Mouse (Mus musculus): ENCODE results near the gene Trim27.

Trim27 gene

GRCm38 (mm10) chr13:21221656-21222462 is 42.6 kb downstream of the Trim27 start:
- TF ChIP-seq NANOG (IDR thresholded peaks at IDR 0.05; ENCODE audit: borderline replicate concordance, low read length) = no peak
- TF ChIP-seq POU5F1 (IDR thresholded peaks at IDR 0.05; ENCODE audit: borderline replicate concordance, low read length) = no peak
- no peak for TF ChIP-seq CTCF (conservative IDR thresholded peaks at IDR 0.05; ENCODE audit: low read length)
- Histone ChIP-seq H3K4me3 (replicated peaks; ENCODE audit: low read length) (peak overlapping the region; percentile 81), H3K36me3 (ENCODE audit: insufficient read depth, low read length) (no peaks in the 10 kb centered on the region), H3K9me3 (ENCODE audit: low read length) (no peaks in the 10 kb centered on the region), H3K4me1 (replicated peaks; ENCODE audit: low read depth, low read length) (peaks cover 62% of the 10 kb centered on the region), H3K27me3 (ENCODE audit: insufficient read depth, low read length) (no peaks in the 10 kb centered on the region)

GRCm38 (mm10) chr13:21222463-21223022 is 43.3 kb downstream of the Trim27 start:
- H3K36me3 ChIP-seq (ENCODE audit: insufficient read depth, low read length) = no peaks in the 10 kb centered on the region
- peaks cover 67% of the 10 kb centered on the region for H3K4me1 ChIP-seq (replicated peaks; ENCODE audit: low read depth, low read length)
- peak overlapping the region; percentile 81 for H3K4me3 ChIP-seq (replicated peaks; ENCODE audit: low read length)
- TF ChIP-seq CTCF (conservative IDR thresholded peaks at IDR 0.05; ENCODE audit: low read length) = no peak
- no peak for TF ChIP-seq POU5F1 (IDR thresholded peaks at IDR 0.05; ENCODE audit: borderline replicate concordance, low read length)
- TF ChIP-seq NANOG (IDR thresholded peaks at IDR 0.05; ENCODE audit: borderline replicate concordance, low read length) = no peak
- no peaks in the 10 kb centered on the region for H3K9me3 ChIP-seq (ENCODE audit: low read length)
- H3K27me3 ChIP-seq (ENCODE audit: insufficient read depth, low read length) = no peaks in the 10 kb centered on the region

DNA sequence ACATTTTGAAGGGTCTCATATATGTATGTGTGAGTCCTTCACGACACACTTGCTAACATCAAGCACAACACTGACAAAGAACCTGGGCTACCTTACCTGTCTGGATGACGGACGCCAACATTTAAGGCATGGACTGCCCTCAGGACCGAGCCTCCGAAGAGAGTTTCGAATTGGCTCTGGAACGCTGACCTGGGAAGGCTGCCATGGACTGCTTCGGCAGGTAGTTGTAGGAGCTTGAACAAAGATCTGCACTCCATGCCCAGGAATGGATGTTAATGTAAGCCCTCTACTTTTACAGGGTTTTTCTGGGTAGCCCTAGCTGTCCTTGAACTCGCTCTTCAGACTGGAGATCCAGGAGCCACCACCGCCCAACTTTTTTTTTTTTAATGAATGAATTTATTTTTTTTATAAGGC is 44.0 kb downstream of the Trim27 start:
- H3K36me3 ChIP-seq (ENCODE audit: insufficient read depth, low read length) = no peaks in the 10 kb centered on the region
- H3K4me3 ChIP-seq (replicated peaks; ENCODE audit: low read length) = peak overlapping the region; percentile 81
- peaks cover 2% of the 10 kb centered on the region; the same call in 1 of the 2 replicates for H3K9me3 ChIP-seq (ENCODE audit: low read length)
- H3K27me3 ChIP-seq (ENCODE audit: insufficient read depth, low read length) = no peaks in the 10 kb centered on the region
- peaks cover 69% of the 10 kb centered on the region for H3K4me1 ChIP-seq (replicated peaks; ENCODE audit: low read depth, low read length)
- TF ChIP-seq CTCF (conservative IDR thresholded peaks at IDR 0.05; ENCODE audit: low read length) = no peak
- TF ChIP-seq POU5F1 (IDR thresholded peaks at IDR 0.05; ENCODE audit: borderline replicate concordance, low read length) = no peak
- no peak for TF ChIP-seq NANOG (IDR thresholded peaks at IDR 0.05; ENCODE audit: borderline replicate concordance, low read length)

GRCm38 (mm10) chr13:21224376-21224775 is 45.1 kb downstream of the Trim27 start:
- Histone ChIP-seq H3K4me1 (replicated peaks; ENCODE audit: low read depth, low read length) (peaks cover 64% of the 10 kb centered on the region), H3K27me3 (ENCODE audit: insufficient read depth, low read length) (no peaks in the 10 kb centered on the region), H3K4me3 (replicated peaks; ENCODE audit: low read length) (no peak overlapping the region), H3K9me3 (ENCODE audit: low read length) (peaks cover 6% of the 10 kb centered on the region; the same call in 1 of the 2 replicates), H3K36me3 (ENCODE audit: insufficient read depth, low read length) (no peaks in the 10 kb centered on the region)
- no peak for TF ChIP-seq POU5F1 (IDR thresholded peaks at IDR 0.05; ENCODE audit: borderline replicate concordance, low read length)
- TF ChIP-seq CTCF (conservative IDR thresholded peaks at IDR 0.05; ENCODE audit: low read length) = no peak
- TF ChIP-seq NANOG (IDR thresholded peaks at IDR 0.05; ENCODE audit: borderline replicate concordance, low read length) = no peak

- Histone ChIP-seq H3K4me3 (replicated peaks; ENCODE audit: low read length) (no peak overlapping the region), H3K9me3 (ENCODE audit: low read length) (peaks cover 12% of the 10 kb centered on the region), H3K4me1 (replicated peaks; ENCODE audit: low read depth, low read length) (peaks cover 60% of the 10 kb centered on the region), H3K27me3 (ENCODE audit: insufficient read depth, low read length) (no peaks in the 10 kb centered on the region), H3K36me3 (ENCODE audit: insufficient read depth, low read length) (no peaks in the 10 kb centered on the region)
- TF ChIP-seq CTCF (conservative IDR thresholded peaks at IDR 0.05; ENCODE audit: low read length) (no peak), NANOG (IDR thresholded peaks at IDR 0.05; ENCODE audit: borderline replicate concordance, low read length) (no peak), POU5F1 (IDR thresholded peaks at IDR 0.05; ENCODE audit: borderline replicate concordance, low read length) (no peak)
Observed at GRCm38 (mm10) chr13:21225206-21225605, 46.0 kb downstream of the Trim27 start.

DNA sequence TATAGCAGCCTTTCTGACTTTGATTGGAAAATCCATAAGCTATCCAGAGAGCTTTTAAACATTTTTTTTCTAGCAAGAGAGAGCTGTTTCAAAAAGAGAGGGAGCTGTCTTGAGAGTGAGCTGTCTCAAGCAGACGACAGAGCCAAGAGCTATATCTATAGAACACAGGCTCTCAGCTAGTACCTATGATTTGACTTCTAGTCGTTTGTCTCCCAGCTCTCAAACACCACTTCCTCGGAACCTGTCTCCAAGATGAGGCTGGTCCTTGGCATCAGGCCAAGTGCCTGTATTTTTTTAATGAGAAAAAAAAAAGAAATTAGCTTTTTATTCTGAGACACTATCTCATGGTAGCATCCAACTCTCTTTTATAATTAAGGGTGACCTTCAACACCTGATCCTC is 46.8 kb downstream of the Trim27 start:
- Histone ChIP-seq H3K4me3 (replicated peaks; ENCODE audit: low read length) (no peak overlapping the region), H3K27me3 (ENCODE audit: insufficient read depth, low read length) (no peaks in the 10 kb centered on the region), H3K36me3 (ENCODE audit: insufficient read depth, low read length) (no peaks in the 10 kb centered on the region), H3K9me3 (ENCODE audit: low read length) (peaks cover 18% of the 10 kb centered on the region), H3K4me1 (replicated peaks; ENCODE audit: low read depth, low read length) (peaks cover 58% of the 10 kb centered on the region)
- TF ChIP-seq NANOG (IDR thresholded peaks at IDR 0.05; ENCODE audit: borderline replicate concordance, low read length) (no peak), POU5F1 (IDR thresholded peaks at IDR 0.05; ENCODE audit: borderline replicate concordance, low read length) (no peak), CTCF (conservative IDR thresholded peaks at IDR 0.05; ENCODE audit: low read length) (no peak)

- TF ChIP-seq CTCF (conservative IDR thresholded peaks at IDR 0.05; ENCODE audit: low read length) (peak; percentile 98), NANOG (IDR thresholded peaks at IDR 0.05; ENCODE audit: borderline replicate concordance, low read length) (no peak)
- Histone ChIP-seq H3K4me1 (replicated peaks; ENCODE audit: low read depth, low read length) (peaks cover 5% of the 10 kb centered on the region), H3K9me3 (ENCODE audit: low read length) (peaks cover 19% of the 10 kb centered on the region), H3K4me3 (replicated peaks; ENCODE audit: low read length) (peak overlapping the region; percentile 84), H3K27me3 (ENCODE audit: insufficient read depth, low read length) (peaks cover 3% of the 10 kb centered on the region; the same call in 1 of the 2 replicates), H3K36me3 (ENCODE audit: insufficient read depth, low read length) (no peaks in the 10 kb centered on the region)
Observed at GRCm38 (mm10) chr13:21233732-21234705, 54.8 kb downstream of the Trim27 start.

- Histone ChIP-seq H3K9me3 (ENCODE audit: low read length) (peaks cover 8% of the 10 kb centered on the region), H3K4me3 (replicated peaks; ENCODE audit: low read length) (no peak overlapping the region), H3K36me3 (ENCODE audit: insufficient read depth, low read length) (no peaks in the 10 kb centered on the region), H3K4me1 (replicated peaks; ENCODE audit: low read depth, low read length) (peaks cover 9% of the 10 kb centered on the region), H3K27me3 (ENCODE audit: insufficient read depth, low read length) (peaks cover 3% of the 10 kb centered on the region; the same call in 1 of the 2 replicates)
- TF ChIP-seq POU5F1 (IDR thresholded peaks at IDR 0.05; ENCODE audit: borderline replicate concordance, low read length) = no peak
- no peak for TF ChIP-seq CTCF (conservative IDR thresholded peaks at IDR 0.05; ENCODE audit: low read length)
- TF ChIP-seq NANOG (IDR thresholded peaks at IDR 0.05; ENCODE audit: borderline replicate concordance, low read length) = no peak
Observed at GRCm38 (mm10) chr13:21236714-21237113, 57.5 kb downstream of the Trim27 start.

Measured in E14TG2a.4 (cell line).